Mouse (Mus musculus): ENCODE data around the gene Foxk2.
A peak's percentile ranks its signal among the peaks of the same experiment; 100 is the strongest.

The Foxk2 gene

DNA sequence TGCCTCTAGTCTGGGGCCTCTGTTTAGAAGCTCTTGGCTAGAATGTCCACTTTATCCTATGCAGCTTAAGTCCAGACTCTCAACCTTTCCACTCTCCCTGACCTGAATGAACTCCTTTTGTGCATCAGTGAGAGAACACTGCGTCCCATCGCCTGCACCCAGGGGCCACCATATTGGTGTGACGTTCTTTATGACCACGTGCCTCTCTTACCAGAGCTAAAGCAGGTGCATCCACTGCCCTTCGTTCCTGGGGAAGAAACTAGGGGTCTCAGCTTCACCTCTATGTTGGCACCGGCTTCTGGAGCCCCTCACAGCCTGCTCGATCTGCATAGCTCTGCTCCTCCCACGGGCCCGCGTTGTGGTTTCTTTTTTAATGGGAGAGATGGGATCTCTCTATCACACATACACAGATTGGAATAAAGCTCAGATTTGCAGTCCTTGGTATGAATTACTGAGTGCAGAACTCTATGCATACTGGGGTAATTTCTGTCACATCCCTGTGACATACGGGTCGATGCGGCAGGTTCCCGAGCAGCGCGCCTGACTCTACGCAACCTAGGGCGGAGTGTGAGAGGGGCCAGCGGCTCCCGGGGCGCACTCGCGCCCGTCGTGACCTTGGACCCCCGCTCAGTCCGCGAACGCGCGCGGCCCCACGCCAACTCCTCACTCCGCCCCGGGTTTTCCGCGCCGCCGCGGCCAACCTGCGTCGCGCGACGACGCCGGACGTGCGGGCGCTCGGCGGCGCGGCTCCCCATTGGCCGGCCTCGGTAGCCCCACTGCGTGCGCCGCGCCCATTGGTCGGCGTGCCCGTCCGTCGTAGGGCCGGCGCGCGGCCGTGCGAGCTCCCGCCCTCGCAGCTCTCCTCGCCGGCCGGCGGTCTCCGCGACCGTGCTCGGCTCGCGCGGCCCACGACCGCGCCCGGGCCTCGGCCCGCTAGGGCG is at the start of gene Foxk2:
TSS of gene Foxk2 (plus strand) at position 831 of the 941 bp plus-strand sequence.
- peak; percentile 93 to 97 for DNase-seq

DNA sequence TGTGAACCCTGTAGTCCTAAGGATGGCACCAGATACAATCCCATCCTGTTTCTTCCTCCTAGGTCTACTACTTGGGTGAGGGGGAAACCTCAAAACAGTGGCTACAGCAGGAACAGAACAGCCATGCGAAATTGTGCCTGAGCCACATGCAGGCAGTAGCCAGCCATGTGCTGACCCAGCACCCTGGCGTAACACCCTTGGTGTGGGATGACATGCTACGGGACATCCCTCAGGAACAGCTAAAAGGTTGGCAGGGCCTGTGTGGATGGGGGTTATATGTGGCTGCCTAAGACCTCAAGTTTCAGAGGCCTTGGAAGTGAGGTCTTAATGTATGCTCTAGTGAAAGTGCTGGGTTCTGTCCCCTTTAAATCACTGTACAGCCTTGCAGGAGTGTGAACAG is 43.0 kb upstream of the Foxk2 start:
- no peak for DNase-seq

DNA sequence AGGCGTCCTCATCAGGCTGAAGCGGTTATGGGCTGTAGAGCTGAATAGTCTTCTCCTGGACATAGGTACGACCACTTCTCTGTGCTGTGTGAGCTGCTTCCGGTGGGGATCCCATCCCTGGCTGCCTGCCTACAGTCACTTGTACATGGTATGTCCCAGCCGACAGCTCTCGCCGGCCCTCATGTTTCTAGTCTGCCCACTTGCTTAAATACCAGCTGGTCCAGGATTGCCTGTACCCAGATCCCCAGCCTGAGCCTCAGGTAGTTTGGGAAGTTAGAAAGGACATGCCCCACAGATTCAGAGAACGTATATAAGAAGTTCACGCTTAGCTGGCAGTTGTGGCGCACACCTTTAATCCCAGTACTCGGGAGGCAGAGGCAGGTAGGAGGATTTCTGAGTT is 40.0 kb upstream of the Foxk2 start:
- no peak for DNase-seq

DNA sequence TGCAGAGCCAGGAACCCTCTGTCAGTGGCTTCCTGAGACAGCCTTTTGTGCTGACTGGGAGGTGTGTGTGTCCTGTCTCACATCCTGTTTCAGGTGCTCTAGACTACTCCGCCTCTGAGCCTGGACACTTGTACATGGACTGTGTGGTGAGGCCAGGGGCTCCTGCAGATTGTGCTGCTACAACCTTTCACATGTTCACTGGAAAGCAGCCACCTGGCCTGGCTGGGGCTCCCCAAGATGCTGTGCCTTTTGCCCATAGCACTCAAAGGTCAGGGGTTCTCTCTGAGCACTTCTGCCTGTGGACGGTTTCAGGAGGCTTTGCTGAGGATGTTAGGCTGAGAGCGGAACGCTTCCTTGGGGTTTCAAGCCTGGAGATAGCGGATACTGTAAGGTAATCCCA is 39.0 kb upstream of the Foxk2 start:
- DNase-seq = no peak

DNA sequence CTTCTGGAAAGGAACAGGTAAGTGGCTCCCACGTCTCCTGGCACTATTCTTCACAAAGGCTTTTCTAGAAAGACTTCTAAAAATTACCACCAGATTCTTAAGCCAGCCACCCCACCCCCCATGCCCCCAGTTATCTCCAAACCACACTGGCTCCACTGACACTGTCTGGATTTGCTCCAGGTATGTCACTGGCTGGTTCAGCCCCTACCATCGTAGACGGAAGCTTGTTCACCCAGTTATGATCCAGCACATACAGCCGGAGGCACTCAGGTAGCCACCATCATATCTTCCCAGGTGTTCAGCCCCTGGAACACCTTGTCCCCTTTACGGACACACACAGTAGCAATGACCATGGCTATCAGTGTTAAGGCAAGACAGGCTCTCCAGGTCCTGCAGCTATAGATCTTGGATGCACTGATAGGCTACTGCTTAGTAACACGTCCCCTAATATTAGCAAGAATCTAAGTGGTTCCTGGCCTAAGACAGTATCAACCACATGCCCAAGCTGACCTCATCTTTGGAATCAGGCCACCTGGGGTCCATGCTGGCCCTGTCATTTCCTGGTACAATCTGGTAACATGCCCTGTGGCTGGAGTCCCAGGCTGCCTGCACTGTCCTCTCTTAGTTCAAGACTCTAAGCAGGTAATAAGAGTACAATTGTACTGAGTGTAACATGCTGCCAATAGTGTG is 38.3 kb upstream of the Foxk2 start:
- no peak for DNase-seq

DNA sequence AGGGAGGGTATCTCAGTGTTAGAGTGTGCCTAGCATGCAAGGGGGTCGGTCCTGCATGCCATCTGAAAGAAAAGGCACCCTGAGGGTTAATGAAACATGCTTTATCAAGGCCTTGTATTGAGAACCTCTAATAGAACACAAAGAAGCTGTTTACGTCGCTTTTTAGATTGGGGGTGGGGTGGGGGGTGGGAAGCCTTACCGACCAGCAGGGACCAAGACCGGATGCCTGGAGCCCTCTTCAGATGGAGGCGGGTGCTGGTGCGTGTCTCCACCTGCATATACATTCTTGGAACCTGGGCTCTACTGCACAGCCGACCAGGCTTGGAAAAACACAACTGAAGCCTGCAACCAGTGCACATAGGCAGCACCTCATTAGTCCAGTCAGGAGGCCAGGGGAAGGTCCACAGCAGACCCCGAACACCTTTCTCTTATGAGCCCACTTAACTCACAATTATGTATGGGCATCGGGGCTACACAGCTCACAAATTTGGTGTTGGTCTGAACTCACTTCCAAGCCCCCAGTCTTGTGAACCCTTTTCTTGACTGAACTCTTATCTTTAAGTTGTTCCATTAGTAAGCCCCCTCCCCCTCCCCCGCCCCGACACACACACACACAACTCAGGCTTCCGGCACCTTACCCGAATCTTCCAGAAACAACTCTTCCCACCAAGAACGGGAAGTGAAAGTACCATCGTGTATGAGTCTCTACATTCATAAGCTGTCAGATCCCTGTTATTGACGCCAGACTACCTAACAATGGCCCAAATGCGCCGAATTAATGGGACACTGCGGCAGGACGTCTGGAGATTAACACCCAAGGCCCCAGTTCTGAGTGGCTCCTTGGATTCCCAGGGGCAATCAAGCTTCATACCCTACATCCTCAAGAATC is 31.4 kb upstream of the Foxk2 start:
- DNase-seq = no peak

DNA sequence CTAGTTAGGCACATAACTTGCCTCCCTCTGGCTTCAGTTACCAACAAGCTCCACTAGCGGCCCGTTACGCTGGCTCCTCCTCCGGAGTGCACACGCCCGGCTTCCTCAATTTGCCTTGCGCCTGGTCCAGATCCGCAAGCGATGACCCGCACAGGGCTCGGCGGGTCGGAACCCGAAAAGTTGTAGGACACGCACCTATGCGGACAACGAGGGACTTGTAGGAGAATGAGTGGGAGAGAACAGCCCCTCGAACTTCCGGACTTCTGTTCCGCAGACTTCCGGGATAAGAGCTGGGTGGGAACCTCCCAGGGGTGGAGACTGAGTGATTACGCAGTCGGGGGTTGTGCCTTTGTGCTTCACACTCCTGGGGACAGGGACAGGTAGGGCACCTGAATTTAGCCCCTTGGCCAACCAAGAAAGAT is 30.8 kb upstream of the Foxk2 start, which contains the start of gene Cybc1:
TSS of gene Cybc1 (minus strand) at position 305 of the 422 bp plus-strand sequence.
- peak; percentile 86 to 89 for DNase-seq

DNA sequence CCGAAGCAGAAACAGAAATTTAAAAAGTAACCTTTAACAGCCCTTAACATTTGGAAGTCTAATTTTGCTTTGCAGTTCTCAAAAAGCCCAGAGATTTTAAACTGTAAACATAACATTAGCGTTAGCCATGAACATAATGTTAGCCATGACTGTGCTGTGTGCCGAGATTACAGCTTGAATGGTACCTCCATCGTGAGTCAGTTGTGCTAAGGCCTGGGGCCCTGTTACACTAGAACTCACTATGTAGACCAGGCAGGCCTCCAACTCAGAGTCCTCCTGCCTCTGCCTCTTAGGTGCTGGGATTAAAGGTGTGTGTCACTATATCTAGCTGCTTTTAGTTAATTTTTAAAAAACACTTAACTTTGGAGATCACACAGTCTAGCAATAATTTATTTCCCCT is 28.6 kb upstream of the Foxk2 start:
- DNase-seq = peak; percentile 69 to 70

DNA sequence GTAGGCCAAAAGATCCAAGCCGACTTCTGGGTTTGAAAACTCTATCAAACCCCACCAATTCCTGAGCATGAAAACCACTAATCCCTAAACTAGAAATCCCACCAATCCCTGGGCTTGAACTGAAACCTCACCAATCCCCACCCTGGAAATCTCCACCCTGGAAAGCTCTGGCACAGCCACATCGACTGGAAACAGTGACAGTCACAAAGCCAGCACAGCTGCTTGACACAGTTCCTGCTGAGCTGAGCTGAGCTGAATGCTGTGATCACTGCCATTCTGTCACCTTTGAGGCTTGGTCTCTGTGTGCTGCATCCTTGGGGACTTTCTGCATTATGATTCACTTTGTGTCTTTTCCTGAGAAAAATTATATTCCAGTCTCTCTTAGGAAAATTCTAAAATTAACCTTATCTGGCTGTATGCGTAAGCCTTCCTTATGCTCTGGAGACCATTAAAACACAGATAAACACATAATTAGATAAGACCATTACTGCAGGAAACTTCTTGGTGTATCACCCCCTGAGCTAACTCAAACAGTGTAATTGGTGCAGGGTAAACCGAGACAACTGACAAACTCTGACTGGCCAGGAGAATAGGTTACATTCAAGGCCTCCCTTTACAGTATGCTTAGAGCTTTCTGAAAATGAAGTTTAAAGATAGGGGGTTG is 28.0 kb upstream of the Foxk2 start:
- peak in 1 of 2 experiments; percentile 29 for DNase-seq

DNA sequence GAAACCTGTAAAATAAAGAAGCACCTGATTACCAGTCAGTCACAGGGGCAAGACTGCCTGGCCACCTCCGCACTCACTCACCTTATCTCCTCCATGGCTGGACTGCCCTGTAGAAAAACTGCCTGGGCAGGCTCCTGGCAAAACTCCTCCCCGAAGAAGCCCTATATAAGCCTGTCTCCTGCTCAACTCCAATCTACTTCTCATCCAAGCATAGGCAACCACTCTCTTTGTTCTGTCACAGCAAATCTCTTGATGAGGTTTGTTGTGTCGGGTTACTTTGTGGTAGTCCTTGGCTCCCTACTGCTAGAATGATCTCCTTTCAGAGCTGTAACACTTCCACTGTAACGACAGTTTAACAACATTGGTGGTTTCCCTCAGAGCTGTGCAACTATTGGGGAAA is 27.1 kb upstream of the Foxk2 start:
- no peak for DNase-seq

DNA sequence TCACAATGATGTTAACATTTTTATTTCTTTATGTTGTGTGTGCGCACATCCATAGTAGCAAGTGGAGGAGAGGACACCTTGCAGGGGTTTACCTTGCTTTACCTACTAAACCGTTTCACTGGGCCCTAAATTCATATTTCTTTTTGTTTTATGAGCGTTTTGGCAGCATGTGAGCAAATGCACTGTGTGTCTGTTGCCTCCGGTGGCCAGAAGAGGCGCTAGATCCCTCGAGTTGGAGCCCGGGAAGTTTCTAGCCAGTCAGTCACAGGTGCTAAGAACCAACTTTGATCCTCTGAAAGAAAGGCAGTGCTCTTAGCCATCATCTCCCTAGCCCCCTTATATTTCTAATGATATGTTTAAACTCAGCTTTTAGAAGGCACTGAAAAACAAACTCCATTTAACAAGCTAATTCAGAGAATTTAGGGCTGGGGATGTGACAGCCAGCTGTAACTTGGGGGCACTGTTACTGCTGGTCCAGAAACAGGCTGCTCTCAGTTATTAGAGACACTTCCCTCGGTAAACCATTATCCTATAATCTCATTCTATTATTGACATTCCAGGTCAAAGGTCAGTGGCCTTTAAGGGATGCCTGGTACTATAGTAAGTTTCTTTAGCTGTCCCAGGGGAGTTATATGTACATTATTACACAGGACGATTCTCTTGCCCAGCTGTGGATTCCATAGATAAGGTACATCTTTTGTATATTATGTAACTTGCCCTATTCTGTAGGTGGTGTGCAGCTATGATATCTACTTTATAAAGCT is 24.1 kb upstream of the Foxk2 start:
- DNase-seq = peak; percentile 29 to 73

DNA sequence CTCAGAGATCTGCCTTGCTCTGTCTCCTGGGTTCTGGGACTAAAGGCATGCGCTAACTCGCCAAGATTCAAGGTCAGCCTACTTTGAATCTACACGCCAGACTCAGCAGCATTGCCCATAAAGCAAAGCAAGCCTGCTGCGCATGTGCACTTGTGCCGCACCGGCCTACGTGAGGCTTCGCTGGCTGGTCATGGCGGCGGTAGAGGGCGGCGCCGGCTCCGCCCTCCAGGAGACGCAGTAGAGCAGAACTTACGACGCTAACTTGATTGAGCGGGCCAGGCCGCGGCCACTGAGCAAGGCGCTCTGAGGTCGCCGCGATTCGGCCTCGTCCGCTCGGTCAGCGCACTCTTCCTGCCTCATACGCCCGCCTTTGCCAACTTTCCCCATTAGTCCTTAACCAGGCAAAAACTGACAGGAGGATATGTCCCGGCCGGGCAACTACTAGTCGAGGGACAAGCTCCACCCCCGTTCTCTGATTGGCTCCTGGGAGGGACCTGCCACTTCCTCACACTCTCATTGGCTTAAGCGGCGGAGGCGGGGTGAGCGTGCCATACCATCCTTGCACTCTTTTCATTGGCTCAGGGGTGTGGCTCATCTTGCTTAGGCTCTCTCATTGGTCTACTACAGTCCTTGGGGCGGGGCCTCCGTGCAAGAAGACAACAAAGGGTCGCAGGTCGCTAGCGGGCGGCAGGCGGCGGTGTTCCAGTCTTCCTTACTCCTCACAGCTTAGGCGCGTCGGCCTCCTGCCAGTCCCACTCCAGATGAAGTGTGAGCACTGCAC is 23.0 kb upstream of the Foxk2 start, which contains the start of gene Narf:
TSS of gene Narf (plus strand) at position 690 of the 781 bp plus-strand sequence.
- DNase-seq = peak; percentile 99 to 100

DNA sequence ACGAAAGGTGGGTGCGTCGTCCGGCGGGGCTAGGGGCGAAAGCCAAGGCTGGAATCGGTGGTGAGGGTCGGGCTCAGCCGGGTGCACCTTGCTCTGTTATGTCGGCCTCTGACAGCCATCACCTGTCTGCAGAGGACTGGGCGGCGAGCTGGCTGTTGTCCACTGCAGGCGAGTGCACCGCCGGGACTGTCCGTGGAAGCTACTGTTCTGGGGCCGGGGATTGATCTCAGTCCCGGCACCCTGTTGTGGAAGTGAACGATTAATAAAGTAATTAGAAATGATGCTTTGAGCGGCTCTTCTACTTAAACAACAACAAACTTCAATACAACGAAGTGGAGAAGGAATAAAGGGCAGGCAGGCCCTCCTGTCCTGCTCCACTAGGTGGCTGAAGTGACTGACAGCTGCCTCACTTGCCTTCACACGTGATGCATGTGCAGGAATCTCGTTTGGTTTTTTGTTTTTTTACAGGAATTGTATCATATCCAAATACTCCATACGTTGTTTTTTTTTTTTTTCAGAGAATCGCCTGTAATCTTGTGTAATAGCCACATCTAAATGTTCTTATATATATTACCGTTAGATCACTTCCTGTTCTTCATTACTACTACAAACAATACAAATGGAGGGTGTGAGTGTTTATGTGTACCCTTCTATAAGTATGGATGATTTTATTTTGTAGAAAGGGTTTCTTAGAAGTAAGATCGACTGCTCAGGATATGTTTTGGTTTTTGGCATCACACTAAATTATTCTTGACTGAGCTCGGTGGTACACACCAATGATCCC is 22.3 kb upstream of the Foxk2 start:
- peak; percentile 57 to 69 for DNase-seq

DNA sequence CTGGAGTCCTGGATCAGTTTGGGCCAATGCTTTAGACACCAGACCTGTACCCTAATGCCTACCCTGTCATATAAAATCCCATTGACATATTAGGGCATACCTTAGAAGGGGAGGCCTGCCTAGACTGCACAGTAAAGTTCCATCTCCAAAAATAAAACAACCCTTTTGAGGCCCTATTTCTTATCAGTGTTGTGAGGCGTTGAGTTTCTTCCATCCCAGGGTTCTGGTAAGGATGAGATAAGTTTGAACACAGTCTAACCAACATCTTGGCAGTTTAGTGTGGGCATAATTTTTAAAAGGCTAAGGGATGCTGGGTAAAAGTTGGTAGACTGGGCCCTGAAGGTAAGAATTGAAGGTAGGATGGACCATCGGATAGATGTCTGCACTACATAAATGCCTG is 20.1 kb upstream of the Foxk2 start:
- no peak for DNase-seq

DNA sequence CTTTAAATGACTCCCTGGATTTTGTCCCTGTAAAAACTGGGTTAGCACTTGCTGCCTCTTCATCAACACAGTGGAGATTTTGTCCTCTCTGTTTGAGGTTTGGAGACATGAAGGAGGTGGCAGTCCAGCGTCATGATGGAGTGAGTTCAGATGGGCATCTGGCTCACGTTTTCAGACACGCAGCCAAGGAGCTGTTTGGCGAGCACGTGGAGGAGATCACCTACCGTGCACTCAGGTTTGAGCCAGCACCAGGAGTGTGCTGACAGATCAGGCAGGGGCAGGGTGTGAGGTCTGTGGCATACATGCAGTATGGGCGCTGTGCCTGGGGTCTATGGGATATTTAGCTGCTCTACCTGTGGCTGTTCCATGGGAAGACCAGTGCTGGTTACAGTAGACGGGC is 9.6 kb upstream of the Foxk2 start:
- DNase-seq = no peak

DNA sequence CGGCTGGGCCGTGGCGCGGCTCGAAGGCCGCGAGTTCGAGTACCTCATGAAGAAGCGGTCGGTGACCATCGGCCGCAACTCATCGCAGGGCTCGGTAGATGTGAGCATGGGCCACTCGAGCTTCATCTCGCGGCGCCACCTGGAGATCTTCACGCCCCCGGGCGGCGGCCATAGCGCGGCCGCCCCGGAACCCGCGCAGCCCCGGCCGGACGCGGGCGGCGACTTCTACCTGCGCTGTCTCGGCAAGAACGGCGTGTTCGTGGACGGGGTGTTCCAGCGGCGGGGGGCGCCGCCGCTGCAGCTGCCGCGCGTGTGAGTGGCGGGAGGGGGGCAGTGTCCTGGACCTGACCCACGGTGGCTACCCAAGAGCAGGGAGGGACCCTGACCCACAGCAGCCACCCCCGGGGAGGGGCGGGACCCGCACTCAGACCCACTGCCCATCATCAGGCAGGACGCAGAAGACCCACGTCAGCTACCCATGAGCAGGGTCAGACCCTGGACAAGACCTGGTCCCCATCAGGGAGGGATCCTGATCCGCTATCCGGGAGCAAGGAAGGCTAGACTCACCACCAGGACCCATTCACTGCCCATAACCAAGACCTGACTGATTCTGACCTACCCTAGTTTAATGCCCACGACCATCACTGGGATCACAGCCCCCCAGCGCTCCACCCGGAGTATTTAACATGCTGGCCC is 569 bp downstream of the Foxk2 start:
- DNase-seq = peak in 1 of 2 experiments; percentile 44

DNA sequence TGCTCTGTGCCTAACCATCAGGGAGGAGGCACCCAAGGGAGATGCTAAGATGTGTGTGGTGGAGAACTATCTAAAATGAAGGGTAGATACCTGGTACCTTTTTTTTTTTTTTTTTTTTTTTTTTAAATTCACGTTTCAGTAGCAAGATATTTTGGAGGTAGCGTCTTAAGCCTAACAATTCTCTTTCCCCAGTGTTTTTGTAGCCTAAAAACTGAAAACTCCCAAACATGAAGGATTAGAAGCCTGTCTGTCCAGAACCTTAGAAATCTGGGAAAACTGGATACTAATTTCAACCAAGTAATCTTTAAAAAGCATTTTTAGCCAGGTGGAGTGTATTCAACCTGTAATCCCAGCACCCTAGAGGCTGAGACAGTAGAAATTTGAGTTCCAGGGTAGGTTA is 1.3 kb downstream of the Foxk2 start:
- no peak for DNase-seq

DNA sequence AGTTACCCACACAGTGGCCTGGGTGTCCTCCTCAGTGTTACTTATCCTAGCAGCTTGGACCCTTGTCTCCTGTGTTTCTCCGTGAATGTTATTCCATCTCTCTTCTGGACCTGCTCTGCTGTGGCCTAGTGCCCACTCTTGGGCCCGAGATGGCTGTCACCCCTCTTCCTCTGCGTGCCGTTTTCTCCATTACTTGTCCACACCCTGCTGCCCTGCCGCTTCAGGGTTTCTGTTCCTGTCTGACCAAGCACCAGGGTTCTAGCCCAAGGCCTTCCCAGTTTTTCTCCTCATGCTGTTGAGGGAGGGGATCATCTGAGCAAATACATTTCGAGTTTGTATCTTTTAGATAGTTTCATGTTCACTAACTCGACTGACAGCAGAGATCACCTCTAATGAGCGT is 17.7 kb downstream of the Foxk2 start:
- no peak for DNase-seq

DNA sequence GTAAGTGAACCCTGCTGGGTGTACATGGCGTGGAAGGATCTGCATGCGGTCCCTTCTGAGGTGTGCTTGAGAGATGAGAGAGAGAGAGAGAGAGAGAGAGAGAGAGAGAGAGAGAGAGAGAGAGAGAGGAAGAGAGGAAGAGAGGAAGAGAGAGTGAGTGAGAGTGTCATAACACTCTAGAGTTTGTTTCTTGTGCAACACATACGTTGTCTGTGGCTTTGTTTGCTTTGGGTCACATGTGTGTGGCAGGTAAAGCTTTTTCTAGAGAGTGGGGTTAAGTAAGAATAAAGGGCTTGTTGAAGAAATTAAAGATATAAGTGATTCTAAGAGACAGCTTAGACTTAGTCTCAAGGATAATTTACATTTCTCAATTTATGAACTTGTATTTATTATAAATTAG is 18.2 kb downstream of the Foxk2 start:
- DNase-seq = no peak

All from kidney, postnatal 36 days (tissue).